Mouse (Mus musculus) bone marrow macrophage, adult 2 months (primary cell): ENCODE data around the gene Dll1. TPM values are rescaled to one million over a fixed set of nuclear protein-coding genes. Genes with fewer than 3 reads are reported as not detected.

ENCODE experiments used
- H3K27ac ChIP-seq: 2 replicates; pipeline ENCODE4 v1.5.1; 2012; ENCODE audit warnings: low read depth, low read length; ENCODE audit not compliant: insufficient read depth
- H3K4me1 ChIP-seq: 2 replicates; pipeline ENCODE4 v1.6.1; 2012; ENCODE audit warnings: low read length; ENCODE audit not compliant: control insufficient read depth, insufficient read depth
- H3K4me3 ChIP-seq: 2 replicates; pipeline ENCODE4 v1.5.1; 2012; ENCODE audit warnings: mild to moderate bottlenecking, low read length, moderate library complexity; ENCODE audit not compliant: insufficient read depth
- CTCF ChIP-seq: IDR thresholded peaks from 2 replicates; pipeline ENCODE4 v1.5.1; 2012; ENCODE audit warnings: low read depth, mild to moderate bottlenecking, low read length, moderate library complexity
- POLR2A ChIP-seq: IDR thresholded peaks from 2 replicates; pipeline ENCODE4 v1.6.1; 2012; ENCODE audit warnings: mild to moderate bottlenecking, low read depth, low read length, borderline replicate concordance
- polyA plus RNA-seq: library from polyadenylated mRNA; stranded (reverse); fragments of >200 nt; gene quantifications from 2 replicates; pipeline ENCODE4 v1.2.4, GENCODE M21; 2012; ENCODE audit not compliant: missing spikeins, insufficient read depth, insufficient read length

The Dll1 gene
- polyA plus RNA-seq, 1 experiment, result not detected

DNA sequence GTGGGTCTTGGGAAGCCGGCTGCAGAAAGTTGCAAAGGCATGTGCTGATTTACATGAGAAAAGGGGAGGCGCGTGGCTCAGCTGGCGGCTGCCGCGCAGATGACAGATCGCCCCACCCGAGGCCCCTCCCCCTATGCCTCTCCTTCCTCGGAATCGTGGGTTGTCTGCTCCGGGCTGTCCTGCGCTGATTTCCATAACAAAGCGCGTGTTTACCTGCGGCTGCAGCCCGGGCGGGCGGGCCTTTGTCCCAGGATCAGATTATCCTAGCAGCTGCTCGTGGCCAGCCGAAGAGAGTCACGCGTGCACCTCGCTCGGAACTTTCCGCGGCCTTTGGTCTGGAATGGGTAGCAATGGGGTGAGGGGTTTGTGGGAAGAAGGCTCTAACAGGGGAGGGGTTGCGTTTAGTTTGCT, 4.0 kb upstream of the Dll1 start:
- peak overlapping the region; percentile 36 for H3K4me3 ChIP-seq
- no peak for TF ChIP-seq CTCF
- no peak for TF ChIP-seq POLR2A
- H3K27ac ChIP-seq, result no peak overlapping the region
- H3K4me1 ChIP-seq, result peaks cover 4% of the 10 kb centered on the region

- Histone ChIP-seq H3K4me3 (peak overlapping the region; percentile 36), H3K27ac (no peak overlapping the region), H3K4me1 (peaks cover 4% of the 10 kb centered on the region)
- TF ChIP-seq CTCF (no peak), POLR2A (no peak)
These were observed 3.3 kb upstream of the Dll1 start for GRCm38 (mm10) chr17:15379741-15380526.

DNA sequence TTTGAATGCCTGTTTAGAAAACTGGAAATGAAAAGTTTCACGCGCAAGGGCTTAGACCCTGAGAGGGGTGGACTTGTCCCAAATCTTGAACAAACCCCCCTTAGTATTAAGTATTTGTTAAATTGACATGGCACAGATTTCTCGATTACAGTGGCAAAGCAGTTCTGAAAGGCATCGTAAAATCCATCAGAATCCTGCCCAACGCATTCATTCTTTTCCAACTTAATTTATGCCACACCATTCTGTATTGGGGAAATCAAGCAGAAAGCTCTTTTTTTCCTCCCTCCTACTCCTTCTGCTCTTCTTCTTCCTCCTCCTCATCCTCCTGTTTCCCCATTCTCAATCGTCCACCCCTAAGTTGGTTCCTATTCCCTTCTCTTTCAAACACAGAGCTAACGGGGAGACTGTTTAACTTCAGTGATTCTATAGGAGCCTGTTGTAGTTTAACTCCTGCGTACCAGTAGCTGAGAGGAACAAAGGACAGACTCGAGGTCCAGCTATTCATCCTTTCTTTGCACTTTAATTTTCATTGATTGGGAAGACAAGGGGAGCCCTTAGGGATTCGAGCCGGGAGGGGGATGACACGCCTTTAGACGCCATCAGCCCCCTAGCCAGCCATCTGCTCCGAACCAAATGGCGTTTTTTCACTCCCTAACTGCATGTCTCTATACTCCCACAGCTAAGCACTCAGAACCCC, 1.9 kb upstream of the Dll1 start:
- no peak overlapping the region for H3K27ac ChIP-seq
- H3K4me3 ChIP-seq, result no peak overlapping the region
- peaks cover 4% of the 10 kb centered on the region for H3K4me1 ChIP-seq
- TF ChIP-seq POLR2A (no peak), CTCF (no peak)

GRCm38 (mm10) chr17:15377901-15378300, 1.2 kb upstream of the Dll1 start:
- H3K4me1 ChIP-seq, result peaks cover 4% of the 10 kb centered on the region
- no peak overlapping the region for H3K4me3 ChIP-seq
- TF ChIP-seq POLR2A (no peak), CTCF (no peak)
- no peak overlapping the region for H3K27ac ChIP-seq

DNA sequence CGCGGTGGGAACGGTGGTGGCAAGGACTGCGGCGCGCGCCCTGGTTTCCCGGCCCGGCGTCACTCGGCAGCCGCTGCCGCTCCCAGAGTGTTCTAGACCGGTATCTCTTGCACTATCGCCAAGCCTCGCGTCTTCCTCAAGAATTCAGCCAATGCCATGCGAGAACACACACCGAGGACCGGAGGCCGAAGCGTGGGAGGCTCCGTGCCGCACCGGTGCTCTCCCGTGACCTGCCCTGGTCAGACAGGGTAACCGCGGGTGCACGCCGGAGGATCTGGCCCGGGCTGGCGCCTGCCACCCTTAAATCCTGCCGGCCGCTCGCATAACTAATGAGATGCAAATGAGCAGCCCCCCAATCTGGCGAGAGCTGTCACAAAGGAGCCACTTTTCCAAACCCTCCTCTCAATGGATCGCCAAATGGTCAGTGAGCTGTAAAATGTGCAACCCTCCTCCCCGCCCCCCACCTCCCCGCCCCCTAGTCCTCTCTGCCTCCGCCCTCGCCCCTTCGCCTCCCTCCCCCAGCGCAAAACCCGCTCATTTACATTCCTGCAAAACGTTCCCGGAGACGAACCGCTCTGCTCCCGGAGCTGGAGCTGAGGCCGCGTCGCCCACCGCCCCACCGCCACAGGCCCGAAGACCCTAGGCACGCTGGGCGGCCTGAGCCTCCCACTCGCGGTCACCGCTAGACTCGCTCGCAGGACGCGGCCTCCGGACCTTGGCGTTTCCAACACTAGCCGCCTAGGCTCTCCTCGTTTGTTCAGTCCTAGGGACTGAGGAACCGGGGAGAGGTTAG, 775 bp downstream of the Dll1 start:
- TF ChIP-seq POLR2A, result no peak
- TF ChIP-seq CTCF, result no peak
- Histone ChIP-seq H3K4me1 (peaks cover 4% of the 10 kb centered on the region; the same call in 1 of the 2 replicates), H3K27ac (no peak overlapping the region), H3K4me3 (peak overlapping the region; percentile 65)

- Histone ChIP-seq H3K4me1 (peaks cover 1% of the 10 kb centered on the region; the same call in 1 of the 2 replicates), H3K4me3 (peak overlapping the region; percentile 65), H3K27ac (no peak overlapping the region)
- TF ChIP-seq POLR2A, result no peak
- no peak for TF ChIP-seq CTCF
These were observed 1.4 kb downstream of the Dll1 start for GRCm38 (mm10) chr17:15375224-15375623.

DNA sequence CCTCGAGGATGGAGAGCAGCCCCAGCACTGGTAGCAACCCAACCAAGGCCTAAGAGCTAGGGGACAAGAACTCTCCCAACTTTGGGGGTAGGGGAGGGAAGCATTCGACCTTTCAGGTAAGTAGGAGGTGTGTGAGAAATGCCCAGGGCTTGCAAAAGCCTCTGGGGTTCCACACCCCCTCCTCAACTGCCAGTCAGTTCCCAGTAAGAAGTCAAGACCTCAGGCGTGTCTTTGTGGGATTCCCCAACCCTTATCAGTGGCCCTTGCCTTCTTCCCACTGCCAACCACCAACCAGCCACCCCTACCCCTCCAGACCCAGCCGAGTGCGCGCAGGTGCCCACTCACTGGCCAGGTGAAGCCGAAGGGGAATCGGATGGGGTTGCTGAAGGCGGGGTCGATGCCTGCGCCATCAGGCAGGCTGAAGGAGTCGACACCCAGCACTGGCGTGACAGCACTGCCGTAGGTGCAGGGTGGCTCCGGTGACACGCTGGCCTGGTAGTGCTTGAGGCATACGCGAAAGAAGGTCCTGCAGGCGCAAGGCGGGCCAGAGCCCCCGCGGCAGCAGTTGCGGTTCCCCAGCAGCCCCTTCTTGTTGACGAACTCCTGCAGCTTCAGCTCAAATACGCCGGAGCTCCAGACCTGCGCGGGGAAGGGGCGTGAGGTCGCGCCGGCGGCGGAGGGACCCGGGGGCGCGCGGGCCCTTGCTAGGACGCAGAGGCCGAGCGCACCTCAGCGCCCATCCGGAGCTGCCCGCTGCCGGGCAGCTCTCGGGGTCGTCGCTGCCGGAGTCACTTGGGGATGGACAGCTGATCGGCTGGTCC, 2.1 kb downstream of the Dll1 start:
- Histone ChIP-seq H3K4me3 (peak overlapping the region; percentile 65), H3K4me1 (no peaks in the 10 kb centered on the region), H3K27ac (no peak overlapping the region)
- TF ChIP-seq CTCF (no peak), POLR2A (no peak)

DNA sequence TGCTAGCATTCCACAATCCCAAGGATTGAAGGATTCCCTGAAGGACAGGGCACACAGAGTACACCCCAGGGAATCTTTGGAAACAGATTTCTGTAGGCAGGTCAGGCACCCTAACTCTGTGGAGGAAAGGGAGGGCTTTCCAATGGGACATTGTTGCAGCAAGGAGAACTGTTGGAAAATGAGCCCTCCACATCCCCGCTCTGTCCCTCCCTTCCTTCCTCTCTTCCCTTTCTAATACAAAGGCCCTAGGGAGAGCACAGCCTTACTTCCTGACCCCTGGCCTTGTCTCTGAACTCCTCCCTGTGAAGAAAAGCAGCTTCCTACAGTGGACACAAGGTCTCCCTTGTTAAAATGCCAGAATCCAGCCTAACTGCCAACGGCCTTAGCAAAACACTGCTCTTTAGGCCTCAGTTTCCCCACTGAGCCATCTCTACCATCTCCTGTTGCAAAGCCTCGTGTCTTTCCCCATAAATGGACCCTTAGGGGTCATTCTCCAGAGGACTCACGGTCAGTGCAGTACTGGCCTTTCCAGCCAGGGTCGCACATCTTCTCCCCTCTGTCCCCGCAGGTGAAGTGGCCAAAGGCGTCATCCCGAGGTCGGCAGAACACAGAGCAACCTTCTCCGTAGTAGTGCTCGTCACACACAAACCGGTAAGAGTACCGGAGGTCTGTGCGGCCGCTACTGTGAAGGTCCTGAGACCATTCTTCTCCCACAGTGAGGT, 3.6 kb downstream of the Dll1 start:
- Histone ChIP-seq H3K4me3 (no peak overlapping the region), H3K27ac (no peak overlapping the region), H3K4me1 (no peaks in the 10 kb centered on the region)
- no peak for TF ChIP-seq CTCF
- TF ChIP-seq POLR2A, result no peak
